Mouse (Mus musculus): ENCODE measurements around the gene St3gal3.

DNA sequence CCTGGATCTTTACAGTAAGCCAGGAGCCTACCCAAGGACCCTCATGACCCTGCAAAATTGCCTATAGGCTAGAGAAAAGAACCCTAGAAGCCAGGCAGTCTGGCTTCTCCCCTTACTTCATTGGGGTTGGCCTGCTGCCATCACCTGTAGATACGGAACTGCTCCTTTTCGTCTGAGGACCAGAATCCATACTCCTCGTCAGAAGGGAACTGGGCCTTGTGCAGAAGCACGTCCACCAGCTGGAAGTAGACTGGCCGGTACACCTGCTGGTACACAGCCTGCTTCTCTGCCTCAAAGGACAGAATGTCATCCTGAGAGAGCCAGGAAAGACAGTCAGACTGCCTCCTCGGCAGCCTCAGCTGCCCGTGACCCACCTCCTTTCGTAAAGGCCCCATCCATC, 230.0 kb downstream of the St3gal3 start:
- TF ChIP-seq CHD1 (IDR thresholded peaks at IDR 0.05; ENCODE audit: low read depth, low read length): no peak
- no peak for TF ChIP-seq GABPA (IDR thresholded peaks at IDR 0.05; ENCODE audit: low read depth, low read length)
- no peak for TF ChIP-seq RCOR1 (IDR thresholded peaks at IDR 0.05; ENCODE audit: low read depth, low read length)
- TF ChIP-seq MAFK (IDR thresholded peaks at IDR 0.05; ENCODE audit: borderline replicate concordance, low read depth, low read length): no peak
- no peak for TF ChIP-seq POLR2AphosphoS2 (IDR thresholded peaks at IDR 0.05; ENCODE audit: low read length)
- no peak for TF ChIP-seq NRF1 (IDR thresholded peaks at IDR 0.05; ENCODE audit: insufficient read depth, low read depth, low read length, poor library complexity, severe bottlenecking)
- no peak for TF ChIP-seq POLR2A (IDR thresholded peaks at IDR 0.05; ENCODE audit: control insufficient read depth in 1 of 2, insufficient read depth in 1 of 2, low read depth in 1 of 2, low read length in 2 of 2, poor library complexity in 1 of 2)
- TF ChIP-seq CTCF (IDR thresholded peaks at IDR 0.05 in 2 of 3, conservative IDR thresholded peaks at IDR 0.05 in 1 of 3; ENCODE audit: control insufficient read depth in 1 of 3, insufficient read depth in 1 of 3, low read depth in 2 of 3, low read length in 3 of 3, poor library complexity in 1 of 3, severe bottlenecking in 1 of 3): no peak
- no peak for TF ChIP-seq ZKSCAN1 (IDR thresholded peaks at IDR 0.05; ENCODE audit: low read depth, low read length)
- TF ChIP-seq CHD2 (IDR thresholded peaks at IDR 0.05; ENCODE audit: low read length): no peak
- TF ChIP-seq SIN3A (IDR thresholded peaks at IDR 0.05; ENCODE audit: low read length): no peak
